Mouse (Mus musculus) heart, adult 8-10 months (tissue): Measurements from ENCODE around the gene 1810062G17Rik. TPM values are rescaled to one million over a fixed set of nuclear protein-coding genes. Genes with fewer than 3 reads are reported as not detected.

ENCODE experiments used
- DNase-seq: peaks from one replicate; pipeline ENCODE4 v3.0.0; 2022; ENCODE audit warnings: low spot score
- total RNA-seq, 4 experiments: library from RNA; stranded (reverse); gene quantifications; 2 replicates each; pipeline ENCODE4 v1.2.4; 2022

The 1810062G17Rik gene
- under 1 TPM in 2 of 4 experiments, not detected in 2; 0.32 to 0.87 TPM for total RNA-seq

- peak; percentile 99 for DNase-seq
These were observed at the start of gene 1810062G17Rik, which contains the start of gene Anxa5 for GRCm38 (mm10) chr3:36475532-36476087. 1810062G17Rik (plus strand) TSS chr3:36475937. Anxa5 (minus strand) TSS chr3:36475894.

- no peak for DNase-seq
These were observed 48.4 kb upstream of the 1810062G17Rik start for GRCm38 (mm10) chr3:36427386-36427785.

DNA sequence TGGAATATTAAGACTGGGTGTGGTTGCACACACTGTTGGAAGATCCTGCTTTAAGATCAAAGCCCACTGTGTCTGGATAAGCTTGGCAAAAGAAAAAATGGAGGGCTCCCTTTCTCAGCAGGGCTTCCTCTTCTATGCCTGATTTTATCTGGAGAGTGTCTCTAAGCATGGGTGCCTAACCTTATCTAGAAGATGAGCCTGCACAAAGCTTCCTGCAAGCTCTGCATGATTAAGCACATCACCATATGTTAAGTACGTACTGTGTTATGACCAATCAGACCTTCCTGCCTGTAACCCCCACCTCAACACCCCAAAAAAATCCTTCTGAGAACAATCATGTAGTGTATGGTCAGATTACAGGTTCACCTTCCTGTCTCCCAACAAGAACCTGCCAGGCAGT, 45.4 kb upstream of the 1810062G17Rik start:
- no peak for DNase-seq

- peak; percentile 18 for DNase-seq
These were observed 35.5 kb upstream of the 1810062G17Rik start for GRCm38 (mm10) chr3:36440280-36440679.

DNA sequence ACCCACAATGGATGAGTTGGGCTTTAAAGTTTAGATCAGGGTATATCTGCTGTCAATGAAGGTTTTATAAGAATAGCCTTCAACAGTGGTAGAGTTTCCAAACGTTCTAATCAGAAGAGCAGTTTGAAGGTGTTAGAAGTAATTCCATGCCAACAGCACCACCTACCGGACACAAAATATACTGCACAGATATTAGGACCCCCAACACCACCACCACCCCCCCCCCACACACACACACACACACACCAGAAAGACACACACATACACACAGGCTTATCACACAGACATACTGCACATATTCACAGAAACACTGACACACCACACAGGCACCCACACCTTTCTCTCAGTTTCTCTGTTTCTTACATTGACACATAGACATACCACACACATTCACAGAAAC, 33.3 kb upstream of the 1810062G17Rik start:
- DNase-seq: peak; percentile 50

- DNase-seq: no peak
These were observed 29.7 kb upstream of the 1810062G17Rik start for GRCm38 (mm10) chr3:36446041-36446440.

GRCm38 (mm10) chr3:36446506-36446905, 29.2 kb upstream of the 1810062G17Rik start:
- DNase-seq: no peak

DNA sequence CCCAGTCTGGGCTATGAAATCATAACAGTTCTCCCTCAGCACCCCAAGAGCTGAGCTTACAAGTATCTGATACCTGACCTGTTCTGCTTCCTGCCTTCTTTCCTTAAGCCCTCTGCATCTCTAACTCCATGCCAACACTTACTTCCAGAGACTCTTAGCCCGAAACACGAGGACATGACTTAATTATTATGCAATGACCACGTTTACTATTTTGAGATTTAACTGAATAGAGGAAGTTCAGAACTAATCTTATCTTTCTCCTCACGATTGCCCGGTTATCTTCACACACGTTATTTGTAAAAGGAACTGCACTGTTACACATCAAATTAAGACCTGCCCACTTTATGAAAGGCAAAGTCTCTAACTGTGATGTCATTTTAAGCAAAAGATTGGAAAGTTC, 28.8 kb upstream of the 1810062G17Rik start:
- no peak for DNase-seq

DNA sequence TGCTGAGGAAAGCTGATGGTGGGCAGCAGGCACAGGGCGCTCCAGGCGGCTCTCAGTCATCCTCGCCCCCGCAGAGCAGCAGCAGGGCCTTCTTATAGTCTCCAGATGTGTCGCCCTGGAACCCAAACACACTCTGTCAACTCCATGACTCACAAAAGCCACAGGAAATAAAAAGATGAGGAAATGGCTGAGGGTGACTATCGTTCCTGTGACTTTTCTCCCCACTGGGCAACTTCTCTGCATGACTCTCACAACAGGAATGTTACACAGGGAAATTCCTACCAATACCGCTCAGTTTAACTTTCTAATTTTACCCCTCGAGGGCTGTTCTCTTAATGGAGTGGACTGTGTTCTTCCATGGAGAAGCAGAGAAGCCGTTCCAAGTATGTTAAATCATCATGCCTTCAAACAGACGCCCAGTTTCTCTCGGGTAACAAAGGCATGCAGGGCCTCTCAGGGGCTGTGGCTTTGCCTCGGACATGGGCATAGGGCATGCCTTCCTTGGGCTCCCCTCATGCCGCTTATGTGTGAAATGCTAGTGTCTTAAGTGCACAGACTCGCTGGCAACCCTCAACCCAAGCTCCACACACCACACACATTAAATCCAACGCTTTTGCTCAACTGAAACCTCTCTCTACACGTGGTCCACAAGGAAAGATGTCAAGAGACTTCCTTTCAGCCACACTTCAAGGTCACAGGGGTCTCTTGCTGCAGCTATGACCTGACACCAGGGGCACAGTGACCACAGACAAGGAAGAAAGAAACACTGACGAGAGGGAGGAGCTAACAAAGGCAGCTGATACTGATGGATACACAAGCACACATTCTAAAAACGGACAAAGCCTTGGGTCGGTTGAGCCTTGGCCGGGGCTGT, 26.2 kb upstream of the 1810062G17Rik start:
- DNase-seq: peak; percentile 39

GRCm38 (mm10) chr3:36452502-36452901, 23.2 kb upstream of the 1810062G17Rik start:
- DNase-seq: no peak

- no peak for DNase-seq
These were observed 20.6 kb upstream of the 1810062G17Rik start for GRCm38 (mm10) chr3:36455124-36455523.

DNA sequence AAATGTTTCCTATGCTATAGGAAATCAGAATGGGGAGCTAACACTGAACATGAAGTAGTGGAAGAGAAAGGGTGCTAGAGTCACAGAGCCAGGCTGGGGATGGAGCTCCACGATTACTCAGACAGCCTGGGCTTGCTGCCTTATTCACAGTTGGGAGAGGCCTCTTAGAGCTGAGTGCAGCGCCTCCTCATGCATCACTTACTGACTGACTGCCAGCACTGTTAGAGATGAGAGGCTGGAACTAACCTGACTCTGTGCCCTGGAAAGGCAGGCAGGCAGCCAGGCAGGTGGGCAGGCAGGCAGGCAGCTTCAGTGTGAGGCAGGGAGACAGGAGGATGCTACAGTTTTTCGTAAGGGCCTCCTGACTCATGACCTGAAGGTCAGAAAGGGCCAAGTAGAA, 20.2 kb upstream of the 1810062G17Rik start:
- DNase-seq: no peak

- DNase-seq: no peak
These were observed 15.0 kb upstream of the 1810062G17Rik start for GRCm38 (mm10) chr3:36460717-36461116.

- no peak for DNase-seq
These were observed 13.9 kb upstream of the 1810062G17Rik start for GRCm38 (mm10) chr3:36461819-36462218.

GRCm38 (mm10) chr3:36462348-36462747, 13.4 kb upstream of the 1810062G17Rik start:
- DNase-seq: no peak

DNA sequence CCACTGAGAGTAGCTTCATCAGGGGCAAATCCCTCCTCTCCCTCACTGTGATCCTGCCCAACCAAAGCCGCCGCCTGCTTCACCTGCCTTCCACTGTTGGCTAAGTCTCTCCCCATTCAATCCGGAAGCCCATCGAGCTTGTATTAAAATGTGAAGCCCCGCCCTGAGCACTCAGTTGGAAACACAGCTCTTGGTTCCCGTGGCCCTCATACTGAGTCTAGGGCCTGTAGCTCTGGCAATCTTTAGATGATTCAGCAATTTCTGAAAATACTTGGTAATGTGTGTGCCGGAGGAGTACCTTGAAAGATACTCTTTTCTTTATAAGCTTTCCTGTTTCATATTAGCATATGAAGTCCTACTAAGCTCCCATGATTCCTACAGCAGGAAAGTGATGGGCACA, 10.2 kb upstream of the 1810062G17Rik start:
- no peak for DNase-seq

- no peak for DNase-seq
These were observed 8.1 kb upstream of the 1810062G17Rik start for GRCm38 (mm10) chr3:36467632-36468031.

GRCm38 (mm10) chr3:36468871-36469270, 6.9 kb upstream of the 1810062G17Rik start:
- DNase-seq: peak; percentile 61

- no peak for DNase-seq
These were observed 3.9 kb upstream of the 1810062G17Rik start for GRCm38 (mm10) chr3:36471856-36472255.

DNA sequence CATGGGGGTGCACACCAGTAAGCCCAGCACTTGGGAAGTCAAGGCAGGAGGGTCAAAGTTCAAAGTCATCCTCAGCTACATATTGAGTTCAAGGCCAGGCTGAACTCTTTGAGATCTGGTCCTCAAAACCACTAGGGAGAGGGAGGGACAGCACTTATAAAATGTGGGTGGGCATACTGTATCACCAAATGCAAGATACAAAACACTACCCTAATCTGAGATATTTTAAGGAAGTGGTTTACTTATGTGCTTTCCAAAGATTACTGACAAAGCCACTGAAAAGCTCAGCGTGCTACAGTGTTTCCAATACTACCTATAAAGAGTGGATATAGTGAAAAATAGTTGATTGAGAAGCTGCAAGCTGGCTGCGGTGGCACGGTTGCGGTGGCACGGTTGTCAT, 2.5 kb upstream of the 1810062G17Rik start:
- no peak for DNase-seq

GRCm38 (mm10) chr3:36474421-36474820, 1.3 kb upstream of the 1810062G17Rik start:
- DNase-seq: no peak

DNA sequence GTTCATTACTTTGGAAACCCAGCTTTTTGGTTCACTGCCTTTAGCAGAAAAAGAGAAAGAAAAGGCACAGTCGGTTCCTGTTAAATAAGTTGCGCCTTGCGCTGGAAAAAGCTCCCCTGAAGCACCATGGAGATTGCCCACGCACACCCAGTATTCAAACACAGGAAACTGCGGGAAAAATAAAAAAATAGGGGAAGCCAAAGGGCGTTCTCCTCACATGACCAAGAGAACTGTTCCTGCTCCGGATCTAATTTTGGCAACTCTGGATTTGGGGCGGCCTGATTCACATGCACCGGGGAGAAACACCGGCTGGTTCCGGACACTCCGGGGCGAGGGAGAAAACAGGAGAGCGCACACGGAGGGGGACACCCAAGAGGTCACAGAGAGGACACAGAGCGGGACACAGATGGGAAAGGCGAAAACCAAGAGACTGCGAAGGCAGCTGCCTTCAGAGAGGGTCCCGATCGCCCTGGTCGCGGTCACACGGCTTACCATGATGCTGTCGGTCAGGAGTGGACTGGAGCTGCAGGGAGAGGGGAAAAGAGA, 726 bp upstream of the 1810062G17Rik start:
- DNase-seq: peak; percentile 83
